Mouse (Mus musculus) bone marrow, adult 2 months (tissue): Measurements from ENCODE around the gene Oxct2a. TPM values are rescaled to one million over a fixed set of nuclear protein-coding genes. Genes with fewer than 3 reads are reported as not detected.
"Not testable (repeated sequence)": the region's sequence is repeated elsewhere in the genome, so short reads cannot be mapped to it uniquely, and the experiment has no call there.

Source experiments
- H3K27ac ChIP-seq: fragments of 200-500 bp; 2 replicates; pipeline ENCODE4 v1.5.1; 2012; ENCODE audit warnings: low read depth, mild to moderate bottlenecking, control low read depth, inconsistent platforms, low read length; ENCODE audit not compliant: control insufficient read depth, poor library complexity, insufficient read depth
- H3K4me1 ChIP-seq: fragments of 200-500 bp; 2 replicates; pipeline ENCODE4 v1.6.1; 2011; ENCODE audit warnings: low read length; ENCODE audit not compliant: control insufficient read depth, insufficient read depth
- H3K4me3 ChIP-seq: fragments of 200-500 bp; replicated peaks from 2 replicates; pipeline ENCODE3; 2011; ENCODE audit warnings: mild to moderate bottlenecking, low read depth, low read length, control low read depth; ENCODE audit not compliant: control insufficient read depth
- CTCF ChIP-seq: fragments of 200-500 bp; IDR thresholded peaks from 2 replicates; pipeline ENCODE4 v1.5.1; 2011; ENCODE audit warnings: low read length, control low read depth; ENCODE audit not compliant: control insufficient read depth, insufficient read depth
- POLR2A ChIP-seq: fragments of 200-500 bp; IDR thresholded peaks from 2 replicates; pipeline ENCODE4 v1.6.1; 2011; ENCODE audit warnings: low read depth, mild to moderate bottlenecking, control low read depth, low read length, borderline replicate concordance; ENCODE audit not compliant: control insufficient read depth
- WGBS: fragments of 180-500 bp; shearing (Covaris S2); methylation state at CpG from one replicate; pipeline ENCODE4 v1.1.7; 2018; 5-methylcytosine and 5-hydroxymethylcytosine counted together
- polyA plus RNA-seq: library from polyadenylated mRNA; stranded (reverse); fragments of >200 nt; gene quantifications from 2 replicates; pipeline ENCODE4 v1.2.4, GENCODE M21; 2011; ENCODE audit warnings: low replicate concordance; ENCODE audit not compliant: missing spikeins, insufficient read depth, insufficient read length

The Oxct2a gene
- polyA plus RNA-seq, 1 experiment = not detected

DNA sequence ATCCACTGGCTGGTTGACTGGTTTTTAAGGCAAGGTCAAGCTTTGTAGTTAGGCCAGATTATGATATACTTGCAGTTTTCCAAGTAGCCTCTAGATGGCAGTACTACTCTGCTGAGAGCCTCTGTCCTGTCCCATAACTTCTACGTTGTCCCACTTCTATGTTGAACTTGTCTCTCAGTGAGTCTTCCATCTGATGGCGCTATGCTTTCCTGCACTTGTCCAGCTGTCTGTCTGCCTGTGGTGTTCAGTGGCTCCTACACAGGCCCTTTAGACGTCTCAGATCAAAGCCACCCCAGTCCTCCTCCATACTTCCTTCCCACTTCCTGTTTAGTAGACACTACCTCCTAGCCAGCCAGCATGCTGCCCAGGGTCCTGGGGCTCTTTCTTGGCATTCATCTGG lies 17.6 kb downstream of the Oxct2a start:
- no peak overlapping the region for H3K27ac ChIP-seq
- no peak overlapping the region for H3K4me3 ChIP-seq
- no peaks in the 10 kb centered on the region for H3K4me1 ChIP-seq
- WGBS = 3% methylated on average over 3 of the region's 3 CpGs
- TF ChIP-seq POLR2A = no peak
- peak; percentile 38 for TF ChIP-seq CTCF

DNA sequence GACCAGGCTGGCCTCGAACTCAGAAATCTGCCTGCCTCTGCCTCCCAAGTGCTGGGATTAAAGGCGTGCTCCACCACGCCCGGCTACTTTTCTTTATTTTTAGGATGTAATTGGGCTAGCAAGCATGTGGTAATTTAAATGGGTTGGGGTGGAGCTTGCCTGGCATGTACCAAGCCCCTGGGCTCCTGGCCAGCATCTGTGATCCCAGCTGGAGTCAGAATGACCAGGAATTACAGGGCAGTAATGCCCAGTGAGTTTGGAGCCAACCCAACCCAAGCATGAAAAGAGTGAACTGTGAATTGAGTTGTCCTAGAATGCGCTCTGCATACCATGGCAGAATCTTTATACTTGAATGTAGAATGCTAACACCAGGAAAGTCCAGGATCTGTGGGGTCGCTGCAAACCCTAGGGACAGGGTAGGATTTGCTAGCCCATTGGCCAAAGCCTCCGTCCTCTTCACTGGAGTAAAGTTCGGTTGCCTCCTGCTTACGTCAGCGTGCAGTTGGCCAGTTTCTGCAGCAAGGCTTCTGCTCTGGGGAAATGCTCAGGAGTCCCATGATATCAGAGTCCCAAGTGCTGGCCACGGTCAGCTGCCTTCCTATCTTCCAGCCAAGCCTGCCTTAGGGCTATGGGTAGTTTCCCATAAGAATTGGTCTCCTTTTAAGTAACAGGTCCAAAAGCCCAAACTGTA lies 24.3 kb downstream of the Oxct2a start:
- H3K4me1 ChIP-seq = no peaks in the 10 kb centered on the region
- no peak overlapping the region for H3K4me3 ChIP-seq
- H3K27ac ChIP-seq = no peak overlapping the region
- 92% methylated on average over 11 of the region's 11 CpGs for WGBS
- TF ChIP-seq CTCF (no peak), POLR2A (no peak)

GRCm38 (mm10) chr4:123298226-123298625 lies 25.2 kb downstream of the Oxct2a start:
- 88% methylated on average over 4 of the region's 4 CpGs for WGBS
- H3K4me1 ChIP-seq = no peaks in the 10 kb centered on the region

GRCm38 (mm10) chr4:123297195-123297960 lies 26.1 kb downstream of the Oxct2a start:
- no peak for TF ChIP-seq POLR2A
- no peak for TF ChIP-seq CTCF
- Histone ChIP-seq H3K27ac (no peak overlapping the region), H3K4me3 (no peak overlapping the region), H3K4me1 (no peaks in the 10 kb centered on the region)
- 95% methylated on average over 22 of the region's 22 CpGs for WGBS

More at GRCm38 (mm10) chr4:123298226-123298625, 25.2 kb downstream of the Oxct2a start:
- Histone ChIP-seq H3K27ac (no peak overlapping the region), H3K4me3 (no peak overlapping the region)
- TF ChIP-seq POLR2A (no peak), CTCF (no peak)

- Histone ChIP-seq H3K27ac (no peak overlapping the region), H3K4me1 (no peaks in the 10 kb centered on the region), H3K4me3 (no peak overlapping the region)
- WGBS = 90% methylated on average over 5 of the region's 5 CpGs
- TF ChIP-seq CTCF = no peak
- no peak for TF ChIP-seq POLR2A
These were observed 27.3 kb downstream of the Oxct2a start for GRCm38 (mm10) chr4:123296148-123296534.

- WGBS = 95% methylated on average over 21 of the region's 21 CpGs
- no peak overlapping the region for H3K27ac ChIP-seq
- H3K4me1 ChIP-seq = no peaks in the 10 kb centered on the region
- no peak overlapping the region for H3K4me3 ChIP-seq
- no peak for TF ChIP-seq POLR2A
- no peak for TF ChIP-seq CTCF
These were observed 27.8 kb downstream of the Oxct2a start for GRCm38 (mm10) chr4:123295516-123296147.

- H3K4me3 ChIP-seq, H3K4me1 ChIP-seq, H3K27ac ChIP-seq: not testable (repeated sequence)
- WGBS = 93% methylated on average over 15 of the region's 15 CpGs
These were observed 28.4 kb downstream of the Oxct2a start for GRCm38 (mm10) chr4:123295026-123295425.

DNA sequence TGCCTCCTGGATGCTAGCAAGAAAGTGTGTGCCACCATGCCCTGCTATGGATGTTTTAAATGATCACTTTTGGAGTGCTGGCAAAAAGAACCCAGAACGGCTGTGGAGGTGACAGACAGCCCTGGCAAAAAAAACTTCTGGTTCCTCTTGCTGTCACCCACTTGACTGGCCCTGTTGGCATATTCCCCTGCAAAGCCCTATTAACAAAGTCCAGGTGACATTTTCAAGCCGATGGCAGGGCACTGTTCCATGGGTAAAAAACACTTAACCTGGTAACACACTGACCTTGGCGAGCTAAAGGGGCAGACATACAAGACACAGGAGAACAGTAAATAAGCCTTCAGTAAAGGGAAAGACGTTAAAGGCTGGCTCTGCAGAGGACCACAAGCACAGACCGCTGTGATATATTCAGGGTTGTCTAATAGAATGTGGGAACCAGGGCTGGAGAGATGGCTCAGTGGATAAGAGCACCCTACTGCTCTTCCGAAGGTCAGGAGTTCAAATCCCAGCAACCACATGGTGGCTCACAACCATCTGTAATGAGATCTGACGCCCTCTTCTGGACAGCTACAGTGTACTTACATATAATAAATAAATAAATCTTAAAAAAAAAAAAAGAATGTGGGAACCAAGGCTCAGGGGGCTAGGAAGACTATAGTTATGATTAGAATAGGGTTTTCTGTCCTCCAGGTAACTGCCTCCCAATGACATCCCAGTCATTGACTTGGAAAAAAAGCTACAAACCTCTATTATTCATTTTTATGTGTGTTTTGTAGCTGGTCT lies 29.6 kb downstream of the Oxct2a start:
- Histone ChIP-seq H3K27ac (no peak overlapping the region), H3K4me1 (no peaks in the 10 kb centered on the region), H3K4me3 (no peak overlapping the region)
- 82% methylated on average over 7 of the region's 7 CpGs for WGBS
- TF ChIP-seq POLR2A (no peak), CTCF (no peak)
